Mouse (Mus musculus) splenic B cell, adult 2 months (primary cell): ENCODE data around the gene Trafd1.

ENCODE experiments used
- DNase-seq: peaks from one replicate; pipeline ENCODE4 v3.0.0-alpha.2; 2011; ENCODE audit warnings: low read depth, low spot score
- H3K27me3 ChIP-seq: 2 replicates; pipeline ENCODE4 v1.6.1; 2012; ENCODE audit warnings: mild to moderate bottlenecking, low read length, moderate library complexity, mixed read lengths; ENCODE audit not compliant: control insufficient read depth, poor library complexity, insufficient read depth, severe bottlenecking
- H3K36me3 ChIP-seq: 2 replicates; pipeline ENCODE4 v1.6.1; 2012; ENCODE audit warnings: mild to moderate bottlenecking, low read length, moderate library complexity, mixed read lengths; ENCODE audit not compliant: control insufficient read depth, poor library complexity, insufficient read depth, severe bottlenecking

Trafd1 gene

GRCm38 (mm10) chr5:121329333-121330058 is 55.9 kb downstream of the Trafd1 start:
- peak; percentile 26 for DNase-seq
- Histone ChIP-seq H3K27me3 (no peaks in the 10 kb centered on the region), H3K36me3 (peaks cover 8% of the 10 kb centered on the region)

GRCm38 (mm10) chr5:121326079-121326805 is 59.2 kb downstream of the Trafd1 start:
- DNase-seq, result no peak
- H3K27me3 ChIP-seq, result no peaks in the 10 kb centered on the region
- peaks cover 11% of the 10 kb centered on the region; the same call in 1 of the 2 replicates for H3K36me3 ChIP-seq
